Mouse (Mus musculus): ENCODE data around the gene Rxrg.

GRCm38 (mm10) chr1:167635702-167636101, 37.5 kb downstream of the Rxrg start:
- TF ChIP-seq POLR2A (IDR thresholded peaks at IDR 0.05; ENCODE audit: extremely low read depth, insufficient read depth, low read length), result no peak
- TF ChIP-seq CTCF (IDR thresholded peaks at IDR 0.05; ENCODE audit: low read depth, low read length), result no peak

Measured in liver, adult 2 months (tissue).